Mouse (Mus musculus): ENCODE data around the gene Olfr355.

Gene Olfr355

GRCm38 (mm10) chr2:36928797-36929196 lies at the start of gene Olfr355:
Gene Olfr355, minus strand, starts transcription at chr2:36928897.
- no peak for DNase-seq

- DNase-seq = no peak
Observed at GRCm38 (mm10) chr2:36936821-36937220, 8.1 kb upstream of the Olfr355 start, which contains the start of gene Olfr356. Gene Olfr356, plus strand, starts transcription at chr2:36937121.

- DNase-seq = no peak
Observed at GRCm38 (mm10) chr2:36905380-36905779, 23.3 kb downstream of the Olfr355 start, which contains the start of gene Olfr354. Gene Olfr354, plus strand, starts transcription at chr2:36905680.

GRCm38 (mm10) chr2:36897114-36897513 lies 31.6 kb downstream of the Olfr355 start:
- no peak for DNase-seq

GRCm38 (mm10) chr2:36892836-36893235 lies 35.9 kb downstream of the Olfr355 start, which contains the start of gene Olfr353:
Gene Olfr353, minus strand, starts transcription at chr2:36892936.
- DNase-seq = no peak
